Mouse (Mus musculus): ENCODE measurements around the gene Cyp19a1. TPM values are rescaled to one million over a fixed set of nuclear protein-coding genes. Genes with fewer than 3 reads are reported as not detected.

Cyp19a1 gene
- total RNA-seq (2014; rRNA removed) = 0.28 TPM in 1 of 2 replicates, not detected in the other
- 0.13 and 0.19 TPM in 2 replicates for polyA plus RNA-seq (2015; fragmentation: Nextera tagmentation; extraction: Ambion mirVana)

DNA sequence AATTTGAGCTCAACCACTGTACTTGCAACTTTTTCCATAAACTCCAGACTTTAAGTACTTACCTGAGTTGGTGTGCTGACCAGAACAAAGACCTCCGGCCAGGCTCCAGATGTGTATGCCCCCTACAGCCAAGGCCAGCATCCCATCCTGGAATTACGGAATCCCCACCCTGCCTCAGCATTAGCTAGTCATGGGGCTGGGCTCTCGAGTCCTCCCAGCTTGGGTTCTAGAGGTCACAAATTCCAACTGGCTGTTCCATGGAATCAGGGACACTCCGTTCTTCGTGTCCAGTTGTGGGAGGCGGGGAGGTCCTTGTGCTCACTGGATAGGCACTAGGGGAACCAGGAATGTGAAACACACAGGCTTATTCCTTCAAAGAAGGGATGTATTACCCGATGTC, at the start of gene Cyp19a1:
TSS of gene Cyp19a1 (minus strand) at position 101 of the 400 bp plus-strand sequence.
- no peaks in the 10 kb centered on the region for H3K36me3 ChIP-seq (ENCODE audit: insufficient read depth, low read length)
- no peaks in the 10 kb centered on the region for H3K27me3 ChIP-seq (ENCODE audit: insufficient read depth, low read length)
- no peak within 1 kb of the TSS for H3K9ac ChIP-seq (replicated peaks; ENCODE audit: low read length, poor library complexity, severe bottlenecking)
- no peak for ATAC-seq (ENCODE audit: low FRiP score)
- H3K4me3 ChIP-seq (ENCODE audit: low read depth, low read length) = no peak within 1 kb of the TSS
- TF ChIP-seq CTCF (IDR thresholded peaks at IDR 0.05) = no peak
- no peak for DNase-seq (ENCODE audit: low spot score)
- H3K4me1 ChIP-seq (ENCODE audit: insufficient read depth, low read length) = no peaks in the 10 kb centered on the region
- no peak within 1 kb of the TSS for H3K4me2 ChIP-seq (ENCODE audit: low read depth, low read length, poor library complexity, severe bottlenecking)
- 90% methylated on average over 7 of the region's 7 CpGs for WGBS
- H3K27ac ChIP-seq (ENCODE audit: low read depth, low read length) = no peak within 1 kb of the TSS
- no peaks in the 10 kb centered on the region for H3K9me3 ChIP-seq (ENCODE audit: low read length)

DNA sequence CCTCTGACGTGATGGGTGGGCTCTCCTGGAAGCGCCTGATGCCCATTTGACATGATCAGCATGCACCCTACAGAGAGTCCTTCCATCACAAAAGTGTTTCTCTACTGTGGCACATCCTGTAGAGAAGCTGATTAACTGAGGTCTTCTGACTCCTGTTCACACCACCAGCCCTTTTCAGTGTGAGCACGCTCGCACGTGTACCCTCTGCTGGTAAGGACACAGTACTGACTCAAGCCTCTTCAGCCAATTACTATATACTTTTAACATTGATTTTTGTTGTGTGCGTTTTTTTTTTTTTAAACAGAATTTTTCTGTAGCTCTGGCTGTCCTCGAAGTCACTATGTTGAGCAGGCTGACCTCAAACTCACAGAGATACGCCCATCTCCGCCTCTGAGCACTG, 48.5 kb upstream of the Cyp19a1 start:
- TF ChIP-seq CTCF (IDR thresholded peaks at IDR 0.05) = peak; percentile 55
- no peaks in the 10 kb centered on the region for H3K27me3 ChIP-seq (ENCODE audit: insufficient read depth, low read length)
- H3K36me3 ChIP-seq (ENCODE audit: insufficient read depth, low read length) = no peaks in the 10 kb centered on the region
- ATAC-seq (ENCODE audit: low FRiP score) = no peak
- WGBS = 73% methylated on average over 9 of the region's 9 CpGs
- no peak overlapping the region for H3K4me2 ChIP-seq (ENCODE audit: low read depth, low read length, poor library complexity, severe bottlenecking)
- no peak overlapping the region for H3K4me3 ChIP-seq (ENCODE audit: low read depth, low read length)
- no peaks in the 10 kb centered on the region for H3K4me1 ChIP-seq (ENCODE audit: insufficient read depth, low read length)
- H3K9ac ChIP-seq (replicated peaks; ENCODE audit: low read length, poor library complexity, severe bottlenecking) = no peak overlapping the region
- H3K27ac ChIP-seq (ENCODE audit: low read depth, low read length) = no peak overlapping the region
- no peaks in the 10 kb centered on the region for H3K9me3 ChIP-seq (ENCODE audit: low read length)
- DNase-seq (ENCODE audit: low spot score) = peak; percentile 12

- Histone ChIP-seq H3K9ac (replicated peaks; ENCODE audit: low read length, poor library complexity, severe bottlenecking) (no peak overlapping the region), H3K4me2 (ENCODE audit: low read depth, low read length, poor library complexity, severe bottlenecking) (no peak overlapping the region), H3K9me3 (ENCODE audit: low read length) (no peaks in the 10 kb centered on the region), H3K36me3 (ENCODE audit: insufficient read depth, low read length) (no peaks in the 10 kb centered on the region), H3K4me1 (ENCODE audit: insufficient read depth, low read length) (no peaks in the 10 kb centered on the region), H3K27ac (ENCODE audit: low read depth, low read length) (no peak overlapping the region), H3K27me3 (ENCODE audit: insufficient read depth, low read length) (no peaks in the 10 kb centered on the region), H3K4me3 (ENCODE audit: low read depth, low read length) (no peak overlapping the region)
- 57% methylated on average over 2 of the region's 2 CpGs for WGBS
- ATAC-seq (ENCODE audit: low FRiP score) (no peak), DNase-seq (ENCODE audit: low spot score) (no peak)
- TF ChIP-seq CTCF (IDR thresholded peaks at IDR 0.05) = no peak
Measured at GRCm38 (mm10) chr9:54308751-54309358, 40.9 kb upstream of the Cyp19a1 start.

DNA sequence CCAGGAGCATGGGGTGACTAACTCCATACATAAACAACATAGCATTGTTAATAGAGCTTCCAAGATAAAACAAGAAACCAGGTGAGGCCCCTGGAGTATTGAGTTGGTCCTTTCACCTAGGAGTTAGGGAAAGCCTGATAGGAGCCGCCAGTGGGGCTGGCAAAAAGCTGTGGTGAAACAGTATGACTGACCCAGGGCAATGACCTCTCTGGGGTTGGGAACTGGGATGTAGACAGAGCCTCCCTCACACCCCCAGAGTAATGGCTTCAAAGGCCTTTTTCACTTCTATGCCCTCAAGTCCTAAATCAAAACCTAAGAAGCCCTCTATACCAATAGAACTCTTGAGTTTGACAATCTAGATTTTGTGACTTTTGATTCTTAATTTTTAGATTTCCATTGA, 40.3 kb upstream of the Cyp19a1 start:
- ATAC-seq (ENCODE audit: low FRiP score) = no peak
- TF ChIP-seq CTCF (IDR thresholded peaks at IDR 0.05) = no peak
- Histone ChIP-seq H3K27ac (ENCODE audit: low read depth, low read length) (no peak overlapping the region), H3K4me1 (ENCODE audit: insufficient read depth, low read length) (no peaks in the 10 kb centered on the region), H3K27me3 (ENCODE audit: insufficient read depth, low read length) (no peaks in the 10 kb centered on the region), H3K4me3 (ENCODE audit: low read depth, low read length) (no peak overlapping the region), H3K4me2 (ENCODE audit: low read depth, low read length, poor library complexity, severe bottlenecking) (no peak overlapping the region), H3K36me3 (ENCODE audit: insufficient read depth, low read length) (no peaks in the 10 kb centered on the region), H3K9ac (replicated peaks; ENCODE audit: low read length, poor library complexity, severe bottlenecking) (no peak overlapping the region), H3K9me3 (ENCODE audit: low read length) (no peaks in the 10 kb centered on the region)
- no peak for DNase-seq (ENCODE audit: low spot score)
- WGBS = 65% methylated on average over 1 of the region's 1 CpGs

DNA sequence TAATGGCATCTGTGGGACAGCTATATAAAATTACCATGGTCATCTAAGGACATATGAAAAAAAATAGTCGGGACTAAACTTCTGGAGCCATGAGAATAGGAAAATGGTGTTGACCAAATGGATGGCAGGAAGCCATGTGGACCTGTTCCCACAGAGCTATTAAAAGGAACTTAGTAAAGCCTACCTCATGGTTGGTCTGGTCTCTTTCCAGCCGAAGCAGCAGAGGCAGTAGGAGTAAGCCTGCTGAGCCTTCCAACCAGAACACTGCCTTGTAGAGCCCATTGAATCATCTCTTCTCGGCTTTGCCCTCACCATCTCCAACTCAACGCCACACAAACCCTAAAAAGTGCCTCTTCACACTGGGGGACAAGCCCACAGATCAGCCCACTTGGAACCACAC, 33.3 kb upstream of the Cyp19a1 start:
- Histone ChIP-seq H3K27ac (ENCODE audit: low read depth, low read length) (no peak overlapping the region), H3K4me1 (ENCODE audit: insufficient read depth, low read length) (no peaks in the 10 kb centered on the region), H3K9me3 (ENCODE audit: low read length) (no peaks in the 10 kb centered on the region), H3K4me3 (ENCODE audit: low read depth, low read length) (no peak overlapping the region), H3K9ac (replicated peaks; ENCODE audit: low read length, poor library complexity, severe bottlenecking) (no peak overlapping the region), H3K27me3 (ENCODE audit: insufficient read depth, low read length) (no peaks in the 10 kb centered on the region), H3K4me2 (ENCODE audit: low read depth, low read length, poor library complexity, severe bottlenecking) (no peak overlapping the region), H3K36me3 (ENCODE audit: insufficient read depth, low read length) (no peaks in the 10 kb centered on the region)
- no peak for DNase-seq (ENCODE audit: low spot score)
- ATAC-seq (ENCODE audit: low FRiP score) = no peak
- TF ChIP-seq CTCF (IDR thresholded peaks at IDR 0.05) = no peak
- WGBS = 85% methylated on average over 4 of the region's 4 CpGs

DNA sequence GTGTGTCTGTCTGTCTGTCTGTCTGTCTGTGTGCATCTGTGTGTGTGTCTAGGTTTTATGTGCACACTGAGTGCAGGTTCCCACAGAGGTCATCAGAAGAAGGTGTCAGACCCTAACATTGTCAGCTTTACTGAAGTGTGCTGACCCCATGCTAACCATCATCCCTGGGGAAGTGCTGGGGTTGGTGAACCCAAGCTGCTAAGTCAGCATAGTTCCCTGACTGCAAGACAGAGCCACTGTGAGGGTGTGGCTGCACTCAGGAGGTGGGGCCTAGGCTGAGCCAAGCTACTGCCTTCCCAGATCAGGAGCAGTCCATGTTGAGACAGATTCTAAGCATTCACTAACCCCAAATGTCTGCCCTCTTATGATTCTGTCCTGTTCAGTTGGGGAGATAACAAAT, 31.9 kb upstream of the Cyp19a1 start:
- TF ChIP-seq CTCF (IDR thresholded peaks at IDR 0.05) = no peak
- H3K27ac ChIP-seq (ENCODE audit: low read depth, low read length) = no peak overlapping the region
- ATAC-seq (ENCODE audit: low FRiP score) = no peak
- H3K4me2 ChIP-seq (ENCODE audit: low read depth, low read length, poor library complexity, severe bottlenecking) = no peak overlapping the region
- no peak overlapping the region for H3K9ac ChIP-seq (replicated peaks; ENCODE audit: low read length, poor library complexity, severe bottlenecking)
- no peaks in the 10 kb centered on the region for H3K27me3 ChIP-seq (ENCODE audit: insufficient read depth, low read length)
- no peaks in the 10 kb centered on the region for H3K36me3 ChIP-seq (ENCODE audit: insufficient read depth, low read length)
- no peak overlapping the region for H3K4me3 ChIP-seq (ENCODE audit: low read depth, low read length)
- no peaks in the 10 kb centered on the region for H3K9me3 ChIP-seq (ENCODE audit: low read length)
- H3K4me1 ChIP-seq (ENCODE audit: insufficient read depth, low read length) = no peaks in the 10 kb centered on the region
- DNase-seq (ENCODE audit: low spot score) = no peak
